Mouse (Mus musculus) forebrain, postnatal 0 days (tissue): ENCODE results near the gene Thtpa. TPM values are rescaled to one million over a fixed set of nuclear protein-coding genes. Genes with fewer than 3 reads are reported as not detected.

Experiments
- ATAC-seq: fragments of 200-750 bp; cut with Nextera tagmentation; 2 replicates; pipeline ENCODE4 v1.8.0; 2017; ENCODE audit warnings: mild to moderate bottlenecking, moderate library complexity
- DNase-seq: peaks from one replicate; pipeline ENCODE4 v3.0.0-alpha.2; 2015
- H3K27ac ChIP-seq: fragments of 300-500 bp; sonication (generic); 2 replicates; pipeline ENCODE4 v1.5.1; 2014; ENCODE audit warnings: low read depth, mild to moderate bottlenecking, antibody characterized with exemption, low read length, moderate library complexity, mixed read lengths
- H3K27me3 ChIP-seq: fragments of 300-500 bp; sonication (generic); 2 replicates; pipeline ENCODE4 v1.6.1; 2014; ENCODE audit warnings: mild to moderate bottlenecking, low read length, mixed read lengths; ENCODE audit not compliant: insufficient read depth
- H3K36me3 ChIP-seq: fragments of 300-500 bp; sonication (generic); 2 replicates; pipeline ENCODE4 v1.6.1; 2014; ENCODE audit warnings: mild to moderate bottlenecking, moderate library complexity; ENCODE audit not compliant: insufficient read depth
- H3K4me1 ChIP-seq: fragments of 300-500 bp; sonication (generic); 2 replicates; pipeline ENCODE4 v1.6.1; 2014; ENCODE audit warnings: antibody characterized with exemption; ENCODE audit not compliant: insufficient read depth
- H3K4me2 ChIP-seq: fragments of 300-500 bp; sonication (generic); 2 replicates; pipeline ENCODE4 v1.6.1; 2014; ENCODE audit warnings: low read depth, mild to moderate bottlenecking, moderate library complexity
- H3K4me3 ChIP-seq: fragments of 300-500 bp; sonication (generic); 2 replicates; pipeline ENCODE4 v1.5.1; 2014; ENCODE audit warnings: low read depth, low read length, mixed read lengths
- H3K9ac ChIP-seq: fragments of 300-500 bp; sonication (generic); 2 replicates; pipeline ENCODE4 v1.6.1; 2014; ENCODE audit warnings: mild to moderate bottlenecking
- H3K9me3 ChIP-seq: fragments of 300-500 bp; sonication (generic); 2 replicates; pipeline ENCODE4 v1.6.1; 2016; ENCODE audit warnings: low read length
- CTCF ChIP-seq: sonication (generic); IDR thresholded peaks from 2 replicates; pipeline ENCODE4 v1.5.1; 2016; ENCODE audit warnings: antibody characterized with exemption, control low read depth, low read depth
- WGBS: fragments of 180-500 bp; shearing (Covaris S2); extraction: QIAGEN DNeasy Blood & Tissue Kit; methylation state at CpG from one replicate; pipeline ENCODE4 v1.1.7; 2014; 5-methylcytosine and 5-hydroxymethylcytosine counted together
- polyA plus RNA-seq: library from polyadenylated mRNA; unstranded; fragments of >200 nt; fragmentation: Nextera tagmentation; extraction: Ambion mirVana; gene quantifications from 2 replicates; pipeline ENCODE4 v1.2.1, GENCODE M21; 2015
- total RNA-seq: library from RNA; depleted of rRNA; stranded (reverse); fragments of >200 nt; gene quantifications from 2 replicates; pipeline ENCODE4 v1.2.3, GENCODE M21; 2014; rRNA removed

Gene Thtpa
- 49.0 and 55.2 TPM in 2 replicates for total RNA-seq
- polyA plus RNA-seq, result 47.2 and 48.0 TPM in 2 replicates

- under 1% methylated on average over 30 of the region's 30 CpGs for whole genome bisulfite sequencing
- H3K27ac ChIP-seq, result peak within 1 kb of the TSS; percentile 77
- peak; percentile 84 for DNase-seq
- TF ChIP-seq CTCF, result no peak
- H3K9ac ChIP-seq, result peak within 1 kb of the TSS; percentile 66
- no peaks in the 10 kb centered on the region for H3K9me3 ChIP-seq
- H3K36me3 ChIP-seq, result peaks cover 2% of the 10 kb centered on the region; the same call in 1 of the 2 replicates
- peak within 1 kb of the TSS; percentile 81 for H3K4me2 ChIP-seq
- peak within 1 kb of the TSS; percentile 44 for H3K4me3 ChIP-seq
- ATAC-seq, result peak; percentile 42
- peaks cover 40% of the 10 kb centered on the region for H3K4me1 ChIP-seq
- H3K27me3 ChIP-seq, result no peaks in the 10 kb centered on the region
These were observed at the start of gene Thtpa for GRCm38 (mm10) chr14:55094704-55095231. TSS of gene Thtpa (plus strand) at chr14:55094784.

DNA sequence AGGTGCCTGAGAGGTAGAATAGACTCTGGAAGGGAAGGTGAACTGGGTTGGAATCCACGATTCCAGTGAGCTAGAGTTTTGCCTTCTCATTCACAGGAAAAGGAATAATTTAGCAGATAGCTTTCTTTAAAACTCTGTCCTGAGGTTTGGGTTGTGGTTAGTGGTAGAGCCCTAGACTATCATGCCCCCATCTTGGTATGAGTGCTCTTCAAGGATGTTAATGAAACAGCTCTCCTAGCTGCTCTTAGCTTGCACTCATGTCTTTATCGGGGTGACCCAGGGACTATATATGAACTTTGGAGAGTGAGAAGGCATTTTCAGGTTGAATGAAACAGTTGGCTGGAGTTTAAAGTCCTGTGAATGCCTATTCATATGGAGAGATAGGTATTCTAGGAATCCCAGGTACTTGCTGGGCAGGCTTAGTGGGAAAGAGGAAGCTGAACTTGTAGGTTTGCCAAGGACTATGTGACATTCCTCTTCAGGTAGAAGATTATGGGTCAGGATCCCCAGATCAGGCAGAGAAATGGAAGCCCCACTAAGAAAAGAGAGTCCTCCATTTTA lies 46.5 kb upstream of the Thtpa start:
- no peaks in the 10 kb centered on the region for H3K27me3 ChIP-seq
- 76% methylated on average over 2 of the region's 2 CpGs for WGBS

DNA sequence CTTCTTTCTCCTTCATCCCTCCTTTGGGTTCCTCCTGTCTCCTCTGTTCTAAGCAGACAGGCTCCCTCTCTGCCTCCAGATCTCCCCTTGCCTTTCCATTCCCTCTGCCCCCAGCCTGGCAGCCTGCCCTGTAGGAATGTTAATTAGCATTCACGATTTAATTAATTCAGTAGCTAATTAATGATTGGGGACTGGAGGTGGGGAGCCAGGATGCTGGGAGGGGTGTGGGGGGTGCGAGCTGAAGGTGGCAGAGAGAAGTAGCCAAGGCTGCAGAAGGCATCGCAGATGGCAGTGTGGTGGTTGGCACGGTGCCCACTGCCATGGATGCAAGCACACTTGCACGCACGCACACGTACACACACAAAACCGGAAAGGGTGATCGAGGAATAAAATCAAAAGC lies 42.1 kb upstream of the Thtpa start:
- Histone ChIP-seq H3K4me3 (peak overlapping the region; percentile 37), H3K4me2 (peak overlapping the region; percentile 60), H3K27me3 (no peaks in the 10 kb centered on the region), H3K4me1 (peaks cover 29% of the 10 kb centered on the region), H3K9ac (peak overlapping the region; percentile 19; the same call in 1 of the 2 replicates), H3K36me3 (no peaks in the 10 kb centered on the region), H3K9me3 (no peaks in the 10 kb centered on the region), H3K27ac (peak overlapping the region; percentile 98)
- WGBS, result 18% methylated on average over 9 of the region's 9 CpGs
- ATAC-seq, result peak; percentile 16
- TF ChIP-seq CTCF, result no peak
- DNase-seq, result peak; percentile 94

More for the DNA sequence above, 46.5 kb upstream of the Thtpa start:
- H3K4me3 ChIP-seq, result no peak overlapping the region
- TF ChIP-seq CTCF, result no peak
- ATAC-seq, result no peak
- H3K9me3 ChIP-seq, result no peaks in the 10 kb centered on the region
- H3K9ac ChIP-seq, result no peak overlapping the region
- peaks cover 4% of the 10 kb centered on the region; the same call in 1 of the 2 replicates for H3K4me1 ChIP-seq
- DNase-seq, result no peak
- no peak overlapping the region for H3K4me2 ChIP-seq
- H3K27ac ChIP-seq, result no peak overlapping the region
- no peaks in the 10 kb centered on the region for H3K36me3 ChIP-seq

GRCm38 (mm10) chr14:55053050-55053449 lies 41.5 kb upstream of the Thtpa start:
- Histone ChIP-seq H3K4me1 (peaks cover 35% of the 10 kb centered on the region), H3K36me3 (no peaks in the 10 kb centered on the region), H3K27me3 (no peaks in the 10 kb centered on the region), H3K9me3 (no peaks in the 10 kb centered on the region), H3K4me3 (peak overlapping the region; percentile 37), H3K4me2 (peak overlapping the region; percentile 60), H3K9ac (peak overlapping the region; percentile 19; the same call in 1 of the 2 replicates), H3K27ac (peak overlapping the region; percentile 98)
- no peak for TF ChIP-seq CTCF
- ATAC-seq, result no peak
- peak; percentile 65 for DNase-seq
- 16% methylated on average over 4 of the region's 4 CpGs for WGBS

DNA sequence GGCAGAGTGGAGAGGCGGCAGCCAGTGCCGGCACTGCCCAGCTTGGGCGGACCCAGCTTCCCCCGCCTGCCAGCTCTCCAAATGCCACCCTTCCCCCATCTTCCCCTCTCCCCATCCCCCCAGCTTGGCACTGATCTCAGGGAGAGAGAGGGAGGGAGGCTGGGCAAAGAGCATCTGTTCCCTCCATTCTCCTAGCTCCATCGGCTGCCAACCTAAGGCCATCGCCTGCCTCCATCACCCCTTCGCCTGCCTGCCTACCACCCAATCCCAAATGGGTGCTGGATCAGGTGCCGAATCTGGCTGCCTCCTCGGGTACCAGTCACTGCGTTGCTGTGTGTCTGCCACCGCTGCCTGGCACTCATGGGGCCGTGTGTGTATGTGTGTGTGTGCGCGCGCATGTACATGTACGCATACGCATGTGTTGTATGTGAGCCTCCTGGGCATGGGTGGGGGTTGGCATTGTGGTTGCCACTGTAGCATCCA lies 40.8 kb upstream of the Thtpa start:
- Histone ChIP-seq H3K9me3 (no peaks in the 10 kb centered on the region), H3K27ac (peak overlapping the region; percentile 98), H3K9ac (peak overlapping the region; percentile 55), H3K4me1 (peaks cover 42% of the 10 kb centered on the region), H3K4me2 (peak overlapping the region; percentile 60), H3K27me3 (no peaks in the 10 kb centered on the region), H3K36me3 (no peaks in the 10 kb centered on the region), H3K4me3 (peak overlapping the region; percentile 37)
- 25% methylated on average over 17 of the region's 17 CpGs for WGBS
- peak; percentile 81 for ATAC-seq
- no peak for TF ChIP-seq CTCF
- peak; percentile 96 for DNase-seq

GRCm38 (mm10) chr14:55054191-55054749 lies 40.3 kb upstream of the Thtpa start:
- no peaks in the 10 kb centered on the region for H3K27me3 ChIP-seq
- peak overlapping the region; percentile 37 for H3K4me3 ChIP-seq
- DNase-seq (no peak), ATAC-seq (peak; percentile 23)
- H3K9me3 ChIP-seq, result no peaks in the 10 kb centered on the region
- peak overlapping the region; percentile 60 for H3K4me2 ChIP-seq
- H3K36me3 ChIP-seq, result peaks cover 2% of the 10 kb centered on the region; the same call in 1 of the 2 replicates
- TF ChIP-seq CTCF, result no peak
- peak overlapping the region; percentile 98 for H3K27ac ChIP-seq
- peak overlapping the region; percentile 55 for H3K9ac ChIP-seq
- peaks cover 47% of the 10 kb centered on the region for H3K4me1 ChIP-seq
- WGBS, result 24% methylated on average over 10 of the region's 10 CpGs
